Mouse (Mus musculus): ENCODE measurements around the gene Galnt6.

Gene Galnt6

GRCm38 (mm10) chr15:100651610-100652009 lies 77.6 kb downstream of the Galnt6 start:
- H3K36me3 ChIP-seq (ENCODE audit: control insufficient read depth, insufficient read depth, low read length, poor library complexity, severe bottlenecking): peaks cover 26% of the 10 kb centered on the region
- DNase-seq (ENCODE audit: low read depth, low spot score): no peak
- H3K27me3 ChIP-seq (ENCODE audit: control insufficient read depth, insufficient read depth, low read length, poor library complexity, severe bottlenecking): no peaks in the 10 kb centered on the region

- DNase-seq (ENCODE audit: low read depth, low spot score): no peak
- Histone ChIP-seq H3K36me3 (ENCODE audit: control insufficient read depth, insufficient read depth, low read length, poor library complexity, severe bottlenecking) (peaks cover 24% of the 10 kb centered on the region), H3K27me3 (ENCODE audit: control insufficient read depth, insufficient read depth, low read length, poor library complexity, severe bottlenecking) (no peaks in the 10 kb centered on the region)
These were observed 79.1 kb downstream of the Galnt6 start for GRCm38 (mm10) chr15:100650111-100650510.

GRCm38 (mm10) chr15:100646161-100646560 lies 83.0 kb downstream of the Galnt6 start:
- peaks cover 26% of the 10 kb centered on the region for H3K36me3 ChIP-seq (ENCODE audit: control insufficient read depth, insufficient read depth, low read length, poor library complexity, severe bottlenecking)
- no peak for DNase-seq (ENCODE audit: low read depth, low spot score)
- no peaks in the 10 kb centered on the region for H3K27me3 ChIP-seq (ENCODE audit: control insufficient read depth, insufficient read depth, low read length, poor library complexity, severe bottlenecking)

GRCm38 (mm10) chr15:100642451-100642850 lies 86.7 kb downstream of the Galnt6 start:
- no peak for DNase-seq (ENCODE audit: low read depth, low spot score)
- Histone ChIP-seq H3K27me3 (ENCODE audit: control insufficient read depth, insufficient read depth, low read length, poor library complexity, severe bottlenecking) (no peaks in the 10 kb centered on the region), H3K36me3 (ENCODE audit: control insufficient read depth, insufficient read depth, low read length, poor library complexity, severe bottlenecking) (peaks cover 24% of the 10 kb centered on the region)
